Mouse (Mus musculus) mammary gland, adult 2 months (tissue): ENCODE measurements around the gene Golga7b. TPM values are rescaled to one million over a fixed set of nuclear protein-coding genes. Genes with fewer than 3 reads are reported as not detected.

Experiments
- polyA plus RNA-seq: library from polyadenylated mRNA; depleted of rRNA; stranded (reverse); fragments of >200 nt; gene quantifications from 2 replicates; pipeline ENCODE4 v1.2.3, GENCODE M21; 2012; ENCODE audit warnings: low replicate concordance; rRNA removed

The Golga7b gene
- polyA plus RNA-seq: 1.8 and 1.9 TPM in 2 replicates

DNA sequence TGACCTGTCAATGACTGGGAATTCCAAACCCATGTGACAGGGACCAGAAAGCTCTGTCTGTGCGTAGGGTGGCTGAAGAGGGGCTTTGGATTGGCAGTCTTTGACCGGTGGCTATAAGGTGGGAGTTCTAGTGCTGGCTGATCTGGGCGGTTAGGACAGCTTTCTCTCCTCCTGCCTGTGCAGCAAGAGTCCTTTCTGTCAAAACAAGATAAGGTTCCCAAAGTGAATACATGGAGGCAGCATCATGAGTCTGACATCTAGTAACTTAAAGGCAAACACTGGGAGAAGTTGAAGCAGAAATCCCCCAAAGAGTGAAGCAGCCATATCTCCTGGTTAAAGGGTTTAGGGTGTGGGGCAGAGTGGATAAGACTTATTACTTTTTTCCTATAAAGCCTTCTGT lies at the start of gene Golga7b:
TSS of gene Golga7b (plus strand) at position 56 of the 400 bp plus-strand sequence.

DNA sequence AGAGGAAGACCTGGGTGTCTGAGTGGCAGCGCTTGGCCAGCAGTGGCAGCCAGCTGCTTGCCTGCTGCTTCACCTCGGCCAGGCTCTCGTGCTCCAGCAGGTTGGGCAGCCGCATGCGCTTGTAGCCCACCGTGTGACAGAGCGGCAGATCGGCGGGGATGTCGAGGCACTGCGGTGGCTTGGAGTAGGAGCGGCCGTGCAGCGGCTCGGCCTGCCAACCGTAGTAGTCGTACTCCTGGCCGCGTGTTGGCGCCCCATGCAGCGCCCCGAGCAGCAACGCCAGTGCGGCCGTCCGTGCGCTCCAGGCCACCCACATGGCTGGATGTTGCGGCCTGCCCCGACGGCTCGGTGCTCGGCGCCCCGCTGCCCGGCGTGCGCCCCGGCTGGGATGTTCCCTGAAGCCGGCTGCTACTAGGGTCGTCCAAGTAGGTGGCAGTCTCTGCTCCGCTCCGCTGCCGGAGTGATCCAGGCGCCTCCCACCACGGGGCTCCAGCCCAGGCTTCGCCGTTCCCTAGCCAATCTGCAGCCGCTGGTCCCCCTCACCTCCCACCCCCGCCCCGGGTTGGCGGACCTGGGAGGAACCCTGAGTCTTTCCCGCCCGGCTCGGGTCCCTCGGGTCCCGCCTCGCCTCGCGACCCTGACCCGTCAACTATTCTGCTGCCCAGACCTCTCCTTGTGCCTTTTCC lies 45.5 kb upstream of the Golga7b start, which contains the start of gene Sfrp5:
TSS of gene Sfrp5 (minus strand) at position 557 of the 686 bp plus-strand sequence.

Other genes with a start within 250 kb of the Golga7b start
- gene Ankrd2, start 211.6 kb upstream of the Golga7b start, polyA plus RNA-seq: 0.12 and 8.7 TPM in 2 replicates
- 3.9 and 4.8 TPM in 2 replicates for gene Hoga1, start 202.0 kb upstream of the Golga7b start, polyA plus RNA-seq
- 0.69 and 0.82 TPM in 2 replicates for gene 4933411K16Rik, start 195.3 kb upstream of the Golga7b start, polyA plus RNA-seq
- gene Morn4, start 161.2 kb upstream of the Golga7b start, polyA plus RNA-seq: 4.9 and 5.3 TPM in 2 replicates
- gene Pi4k2a, start 157.1 kb upstream of the Golga7b start, polyA plus RNA-seq: 33.2 and 36.6 TPM in 2 replicates
- gene Avpi1, start 118.5 kb upstream of the Golga7b start, polyA plus RNA-seq: 14.4 and 29.2 TPM in 2 replicates
- gene Marveld1, start 100.2 kb upstream of the Golga7b start, polyA plus RNA-seq: 95.8 and 131 TPM in 2 replicates
- gene Zfyve27, start 83.6 kb upstream of the Golga7b start, polyA plus RNA-seq: 42.5 and 51.1 TPM in 2 replicates
- 27.7 and 32.3 TPM in 2 replicates for gene Sfrp5, start 45.3 kb upstream of the Golga7b start, polyA plus RNA-seq
- gene Crtac1, start 184.2 kb downstream of the Golga7b start, polyA plus RNA-seq: 0.33 and 0.50 TPM in 2 replicates